9 mouse cellular contexts compared by ENCODE assay signal in the genomic region with DNA sequence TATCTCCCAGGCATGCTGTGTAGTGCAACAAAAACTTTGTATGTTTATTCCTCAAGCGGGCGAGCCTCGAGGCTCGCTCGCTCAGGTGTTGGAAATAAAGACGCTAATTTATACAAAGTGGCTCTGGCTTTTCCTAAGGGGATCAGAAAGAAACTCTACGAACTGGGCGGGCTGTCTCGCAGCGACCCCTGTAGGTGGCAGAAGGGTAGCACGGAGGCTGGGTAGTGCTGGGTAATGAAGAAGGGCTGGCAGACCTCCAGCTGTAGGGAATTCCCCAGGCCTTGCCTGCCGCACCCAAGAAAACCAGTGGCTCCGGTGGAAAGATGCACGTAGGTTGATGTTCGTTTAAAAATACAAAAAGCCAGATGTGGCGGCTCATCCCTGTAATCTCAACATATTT. TPM values are rescaled to one million over a fixed set of nuclear protein-coding genes. Genes with fewer than 3 reads are reported as not detected.
A peak's percentile ranks its signal among the peaks of the same experiment; 100 is the strongest.
DNase-seq lines count a peak whose midpoint lies in the region; ATAC-seq and TF ChIP-seq lines count a peak whose summit lies in the region.
"Had no signal": no experiment of that assay in that cellular context is flagged by ENCODE, and none has a peak within 500 bp of the region (broad histone marks: within the 10 kb centered on the region; RNA-seq: fewer than 3 reads in every experiment).

No protein-coding gene starts in this region.

- H3K36me3 ChIP-seq in G1E (replicated peaks), result no peaks in the 10 kb centered on the region

- no peak overlapping the region for H3K4me3 ChIP-seq in G1E (ENCODE audit: low read depth, low read length)
- H3K4me3 ChIP-seq: erythroblast, embryonic 14.5 days had no signal

- no peaks in the 10 kb centered on the region for H3K4me1 ChIP-seq in G1E (ENCODE audit: insufficient read depth, low read depth, low read length)

- H3K27me3 ChIP-seq in G1E (ENCODE audit: insufficient read depth, low read length), result no peaks in the 10 kb centered on the region; the same call in 1 of the 2 replicates

- TF ChIP-seq CTCF in G1E (IDR thresholded peaks at IDR 0.05; ENCODE audit: low read depth, low read length), result peak; percentile 44

- H3K9me3 ChIP-seq in G1E (replicated peaks), result no peaks in the 10 kb centered on the region

- intact Hi-C loops in left cerebral cortex, postnatal 4 days (cut with DNase I), result loop anchor here (5.0 kb wide), 2 partner anchors 97 to 282 kb away; no protein-coding TSS in a partner anchor

- peak; percentile 73 for DNase-seq in layer of hippocampus, adult 11-12 months (ENCODE audit: low spot score)
- DNase-seq in layer of hippocampus, adult 9-10 months (ENCODE audit: low spot score), result no peak
- DNase-seq in G1E (ENCODE audit: low spot score), result peak; percentile 18
- peak; percentile 87 to 91 for DNase-seq in cerebellum, postnatal 10 days
- DNase-seq in left cerebral cortex, postnatal 4 days, result peak; percentile 84
- peak; percentile 39 for DNase-seq in neural tube, embryonic 10.5 days (ENCODE audit: extremely low spot score, low spot score)
- DNase-seq in urinary bladder, postnatal 4 days (ENCODE audit: low spot score in 2 of 2), result peak; percentile 43 to 79

- no peak for ATAC-seq in G1E (ENCODE audit: extremely low read depth, insufficient number of reproducible peaks, low FRiP score, poor library complexity, severe bottlenecking)
- peak; percentile 67 for ATAC-seq in granulocyte monocyte progenitor cell, adult 5-6 weeks (replicated peaks; ENCODE audit: poor library complexity, severe bottlenecking)

RNA-seq across cellular contexts. Expression of a gene that starts 2.7 kb away (rescaled TPM):
- total RNA-seq in G1E (2014; fragmentation: Nextera tagmentation), result not detected in 2 replicates
- 0.05 TPM in 1 of 2 replicates, not detected in the other for total RNA-seq in G1E (2017)
- not detected in 2 replicates for polyA plus RNA-seq in G1E (2012)
- not detected in 2 replicates for total RNA-seq in granulocyte monocyte progenitor cell, adult 5-6 weeks (2014; fragmentation: Nextera tagmentation)
- total RNA-seq in granulocyte monocyte progenitor cell, adult 5-6 weeks (2017), result not detected in 2 replicates
- total RNA-seq in left cerebral cortex, postnatal 4 days (2021), result not detected
- polyA plus RNA-seq: erythroblast, embryonic 14.5 days had no signal

RNA-seq across cellular contexts. Expression of a gene that starts 17.3 kb away (rescaled TPM):
- total RNA-seq in G1E (2014; fragmentation: Nextera tagmentation) (not detected in 2 replicates), G1E (2017) (0.06 and 0.11 TPM in 2 replicates)
- polyA plus RNA-seq in G1E (2012), result not detected in 2 replicates
- total RNA-seq in granulocyte monocyte progenitor cell, adult 5-6 weeks (2014; fragmentation: Nextera tagmentation), result 2.9 TPM in 1 of 2 replicates, not detected in the other
- 0.09 TPM in 1 of 2 replicates, not detected in the other for total RNA-seq in granulocyte monocyte progenitor cell, adult 5-6 weeks (2017)
- 10 to 100 TPM; 40.2 to 43.2 TPM for total RNA-seq in left cerebral cortex, postnatal 4 days (2021)

Comparison
In these comparisons a context has a peak if more than half of its experiments do, and no peak if none do; other contexts are left out.
1. RNA of a gene that starts 17.3 kb away (total RNA-seq): 40.2 to 43.2 TPM in left cerebral cortex, postnatal 4 days; 0.06 to 0.11 TPM in G1E and 0.09 to 2.9 TPM in granulocyte monocyte progenitor cell, adult 5-6 weeks; every median in the first group is over 10 times any median in the second.